Mouse (Mus musculus): ENCODE measurements at regions not wholly inside any gene's neighbourhood (a gene's known extent, or its start where the extent isn't known, plus 50 kb on each side); places are given as distances from the start of the nearest gene placed in this dataset.
A peak's percentile ranks its signal among the peaks of the same experiment; 100 is the strongest.

GRCm38 (mm10) chr1:97366541-97366940 is 238.4 kb upstream of the Slco6c1 start:
- Histone ChIP-seq H3K27ac (ENCODE audit: low read depth) (no peak overlapping the region), H3K9me3 (replicated peaks; ENCODE audit: control insufficient read depth, low read length) (no peaks in the 10 kb centered on the region), H3K4me1 (ENCODE audit: control insufficient read depth, insufficient read depth) (no peaks in the 10 kb centered on the region), H3K36me3 (replicated peaks; ENCODE audit: control insufficient read depth, insufficient read depth, low read length) (no peaks in the 10 kb centered on the region), H3K4me3 (ENCODE audit: low read depth, low read length) (no peak overlapping the region), H3K27me3 (ENCODE audit: control insufficient read depth, insufficient read depth, low read length) (no peaks in the 10 kb centered on the region), H3K9ac (replicated peaks; ENCODE audit: low read depth, low read length) (no peak overlapping the region), H3K4me2 (ENCODE audit: low read depth, low read length) (no peak overlapping the region)
- DNase-seq (ENCODE audit: low spot score) (peak; percentile 9), ATAC-seq (ENCODE audit: insufficient read depth, low read depth) (no peak)
- no peak for TF ChIP-seq CTCF (IDR thresholded peaks at IDR 0.05; ENCODE audit: low read depth)
- TF ChIP-seq EP300 (IDR thresholded peaks at IDR 0.05; ENCODE audit: low read depth): no peak
- WGBS: 41% methylated on average over 2 of the region's 2 CpGs

DNA sequence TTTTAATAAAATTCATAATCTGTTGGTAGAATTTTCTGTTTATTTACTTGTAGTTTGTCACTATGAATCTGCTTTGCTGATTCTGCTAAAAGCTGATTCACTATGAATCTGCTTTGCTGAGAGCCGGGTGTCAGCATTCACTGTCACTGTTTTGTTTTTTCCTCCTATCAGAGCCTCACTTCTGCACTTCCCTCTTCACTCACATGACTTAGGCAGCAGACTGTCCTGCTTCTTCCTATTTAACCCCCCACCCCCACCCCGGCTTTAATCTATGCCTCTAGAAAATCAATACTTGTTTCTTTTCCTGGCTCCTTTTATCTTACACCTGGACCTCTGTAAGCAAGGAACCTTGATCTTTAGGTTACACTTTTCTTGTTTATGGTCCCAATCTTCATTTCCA is 191.5 kb upstream of the Slco6c1 start:
- no peak overlapping the region for H3K4me2 ChIP-seq (ENCODE audit: low read depth, low read length)
- no peaks in the 10 kb centered on the region for H3K9me3 ChIP-seq (replicated peaks; ENCODE audit: control insufficient read depth, low read length)
- H3K4me1 ChIP-seq (ENCODE audit: control insufficient read depth, insufficient read depth): no peaks in the 10 kb centered on the region
- DNase-seq (ENCODE audit: low spot score): no peak
- TF ChIP-seq EP300 (IDR thresholded peaks at IDR 0.05; ENCODE audit: low read depth): no peak
- no peak for TF ChIP-seq CTCF (IDR thresholded peaks at IDR 0.05; ENCODE audit: low read depth)
- no peaks in the 10 kb centered on the region for H3K36me3 ChIP-seq (replicated peaks; ENCODE audit: control insufficient read depth, insufficient read depth, low read length)
- H3K27ac ChIP-seq (ENCODE audit: low read depth): no peak overlapping the region
- H3K9ac ChIP-seq (replicated peaks; ENCODE audit: low read depth, low read length): no peak overlapping the region
- H3K4me3 ChIP-seq (ENCODE audit: low read depth, low read length): no peak overlapping the region
- no peaks in the 10 kb centered on the region for H3K27me3 ChIP-seq (ENCODE audit: control insufficient read depth, insufficient read depth, low read length)
- 53% methylated on average over 2 of the region's 2 CpGs for WGBS
- ATAC-seq (ENCODE audit: insufficient read depth, low read depth): no peak

Measured in heart, postnatal 0 days (tissue).